Mouse (Mus musculus) hindbrain, embryonic 15.5 days (tissue): Measurements from ENCODE around the gene Krtap4-2. TPM values are rescaled to one million over a fixed set of nuclear protein-coding genes. Genes with fewer than 3 reads are reported as not detected.
"Not testable (repeated sequence)": the region's sequence is repeated elsewhere in the genome, so short reads cannot be mapped to it uniquely, and the experiment has no call there.

Source experiments
- ATAC-seq: fragments of 200-750 bp; cut with Nextera tagmentation; 2 replicates; pipeline ENCODE4 v1.8.0; 2017; ENCODE audit warnings: low read depth, moderate number of reproducible peaks, moderate TSS enrichment; ENCODE audit not compliant: low FRiP score
- H3K27ac ChIP-seq: fragments of 300-500 bp; sonication (generic); replicated peaks from 2 replicates; pipeline ENCODE4 v1.5.1; 2015; ENCODE audit warnings: mild to moderate bottlenecking, inconsistent platforms
- H3K27me3 ChIP-seq: fragments of 300-500 bp; sonication (generic); 2 replicates; pipeline ENCODE4 v1.6.1; 2015; ENCODE audit warnings: control low read depth, inconsistent platforms
- H3K36me3 ChIP-seq: fragments of 300-500 bp; sonication (generic); 2 replicates; pipeline ENCODE4 v1.6.1; 2015; ENCODE audit warnings: control low read depth, inconsistent platforms
- H3K4me1 ChIP-seq: fragments of 300-500 bp; sonication (generic); replicated peaks from 2 replicates; pipeline ENCODE4 v1.6.1; 2015; ENCODE audit warnings: control low read depth, inconsistent platforms
- H3K4me2 ChIP-seq: fragments of 300-500 bp; sonication (generic); 2 replicates; pipeline ENCODE4 v1.6.1; 2015; ENCODE audit warnings: moderate library complexity, mild to moderate bottlenecking, inconsistent platforms
- H3K4me3 ChIP-seq: fragments of 300-500 bp; sonication (generic); 2 replicates; pipeline ENCODE4 v1.5.1; 2015; ENCODE audit warnings: mild to moderate bottlenecking, inconsistent platforms
- H3K9ac ChIP-seq: fragments of 300-500 bp; sonication (generic); 2 replicates; pipeline ENCODE4 v1.6.1; 2015; ENCODE audit warnings: inconsistent platforms
- H3K9me3 ChIP-seq: fragments of 300-500 bp; sonication (generic); 2 replicates; pipeline ENCODE4 v1.6.1; 2016; ENCODE audit warnings: control low read depth, inconsistent platforms
- WGBS: fragments of 180-500 bp; shearing (Covaris S2); methylation state at CpG from one replicate; pipeline ENCODE4 v1.1.7; 2015; 5-methylcytosine and 5-hydroxymethylcytosine counted together
- polyA plus RNA-seq: library from polyadenylated mRNA; unstranded; fragments of >200 nt; fragmentation: Nextera tagmentation; extraction: Ambion mirVana; gene quantifications from 2 replicates; pipeline ENCODE4 v1.2.1, GENCODE M21; 2015

Gene Krtap4-2
- not detected in 2 replicates for polyA plus RNA-seq

- no peak within 1 kb of the TSS for H3K9ac ChIP-seq
- 38% methylated on average over 8 of the region's 8 CpGs for WGBS
- no peak for ATAC-seq
These were observed at the start of gene Krtap4-2 for GRCm38 (mm10) chr11:99634653-99635134. Gene Krtap4-2 (minus strand): TSS chr11:99635084.

GRCm38 (mm10) chr11:99683481-99683880 lies 48.6 kb upstream of the Krtap4-2 start:
- Histone ChIP-seq H3K4me1 (no peaks in the 10 kb centered on the region), H3K27ac (no peak overlapping the region), H3K27me3 (no peaks in the 10 kb centered on the region), H3K9ac (no peak overlapping the region), H3K9me3 (no peaks in the 10 kb centered on the region), H3K4me3 (no peak overlapping the region), H3K36me3 (no peaks in the 10 kb centered on the region), H3K4me2 (no peak overlapping the region)
- 84% methylated on average over 2 of the region's 2 CpGs for WGBS
- ATAC-seq, result no peak

More at GRCm38 (mm10) chr11:99634653-99635134, at the start of gene Krtap4-2:
- H3K27ac ChIP-seq, result no peak within 1 kb of the TSS
- H3K9me3 ChIP-seq, result no peaks in the 10 kb centered on the region
- H3K27me3 ChIP-seq, result no peaks in the 10 kb centered on the region
- no peak within 1 kb of the TSS for H3K4me3 ChIP-seq
- no peak within 1 kb of the TSS for H3K4me2 ChIP-seq
- H3K4me1 ChIP-seq, result no peaks in the 10 kb centered on the region
- H3K36me3 ChIP-seq, result no peaks in the 10 kb centered on the region

GRCm38 (mm10) chr11:99665860-99666259 lies 31.0 kb upstream of the Krtap4-2 start, which contains the start of gene Krtap4-6:
Gene Krtap4-6 (minus strand): TSS chr11:99665960.
- H3K36me3 ChIP-seq, result no peaks in the 10 kb centered on the region
- ATAC-seq, result no peak
- no peak within 1 kb of the TSS for H3K27ac ChIP-seq
- no peaks in the 10 kb centered on the region for H3K9me3 ChIP-seq
- H3K9ac ChIP-seq, result no peak within 1 kb of the TSS
- H3K4me2 ChIP-seq, result no peak within 1 kb of the TSS
- no peaks in the 10 kb centered on the region for H3K4me1 ChIP-seq
- H3K4me3 ChIP-seq, result no peak within 1 kb of the TSS
- H3K27me3 ChIP-seq, result no peaks in the 10 kb centered on the region

- Histone ChIP-seq H3K4me3 (no peak overlapping the region), H3K9me3 (no peaks in the 10 kb centered on the region), H3K4me1 (no peaks in the 10 kb centered on the region), H3K36me3 (no peaks in the 10 kb centered on the region), H3K27me3 (no peaks in the 10 kb centered on the region), H3K27ac (no peak overlapping the region), H3K4me2 (no peak overlapping the region), H3K9ac (no peak overlapping the region)
- 85% methylated on average over 10 of the region's 10 CpGs for WGBS
- ATAC-seq, result no peak
These were observed 27.9 kb upstream of the Krtap4-2 start for GRCm38 (mm10) chr11:99662802-99663201.

- no peaks in the 10 kb centered on the region for H3K4me1 ChIP-seq
- no peak overlapping the region for H3K4me3 ChIP-seq
- 91% methylated on average over 4 of the region's 4 CpGs for WGBS
- no peak for ATAC-seq
- H3K9ac ChIP-seq, result no peak overlapping the region
- no peaks in the 10 kb centered on the region for H3K9me3 ChIP-seq
- H3K36me3 ChIP-seq, result no peaks in the 10 kb centered on the region
- no peak overlapping the region for H3K27ac ChIP-seq
- no peaks in the 10 kb centered on the region for H3K27me3 ChIP-seq
- H3K4me2 ChIP-seq, result no peak overlapping the region
These were observed 24.4 kb upstream of the Krtap4-2 start for GRCm38 (mm10) chr11:99659256-99659655.

GRCm38 (mm10) chr11:99658467-99659010 lies 23.7 kb upstream of the Krtap4-2 start, which contains the start of gene Gm11563:
Gene Gm11563 (minus strand): TSS chr11:99658960.
- H3K4me1 ChIP-seq, H3K27me3 ChIP-seq, H3K9me3 ChIP-seq, H3K4me2 ChIP-seq, H3K36me3 ChIP-seq, H3K9ac ChIP-seq, H3K4me3 ChIP-seq, H3K27ac ChIP-seq, ATAC-seq: not testable (repeated sequence)
- 71% methylated on average over 10 of the region's 10 CpGs for WGBS

GRCm38 (mm10) chr11:99657051-99657450 lies 22.2 kb upstream of the Krtap4-2 start:
- 43% methylated on average over 5 of the region's 5 CpGs for WGBS
- no peak for ATAC-seq
- H3K27me3 ChIP-seq, result no peaks in the 10 kb centered on the region

GRCm38 (mm10) chr11:99650136-99650535 lies 15.3 kb upstream of the Krtap4-2 start, which contains the start of gene Gm11555:
Gene Gm11555 (minus strand): TSS chr11:99650236.
- Histone ChIP-seq H3K4me3 (no peak within 1 kb of the TSS), H3K36me3 (no peaks in the 10 kb centered on the region), H3K4me2 (no peak within 1 kb of the TSS), H3K27me3 (no peaks in the 10 kb centered on the region), H3K27ac (no peak within 1 kb of the TSS), H3K9ac (no peak within 1 kb of the TSS), H3K9me3 (no peaks in the 10 kb centered on the region), H3K4me1 (no peaks in the 10 kb centered on the region)
- WGBS, result 88% methylated on average over 2 of the region's 2 CpGs
- no peak for ATAC-seq

More at GRCm38 (mm10) chr11:99657051-99657450, 22.2 kb upstream of the Krtap4-2 start:
- Histone ChIP-seq H3K27ac (no peak overlapping the region), H3K4me1 (no peaks in the 10 kb centered on the region), H3K4me3 (no peak overlapping the region), H3K9ac (no peak overlapping the region), H3K4me2 (no peak overlapping the region), H3K36me3 (no peaks in the 10 kb centered on the region), H3K9me3 (no peaks in the 10 kb centered on the region)

GRCm38 (mm10) chr11:99646444-99646843 lies 11.6 kb upstream of the Krtap4-2 start:
- no peaks in the 10 kb centered on the region for H3K27me3 ChIP-seq
- H3K4me3 ChIP-seq, result no peak overlapping the region
- ATAC-seq, result no peak
- H3K4me1 ChIP-seq, result no peaks in the 10 kb centered on the region
- WGBS, result 88% methylated on average over 15 of the region's 15 CpGs
- H3K27ac ChIP-seq, result no peak overlapping the region
- no peak overlapping the region for H3K9ac ChIP-seq
- H3K36me3 ChIP-seq, result no peaks in the 10 kb centered on the region
- H3K4me2 ChIP-seq, result no peak overlapping the region
- H3K9me3 ChIP-seq, result no peaks in the 10 kb centered on the region

- H3K27me3 ChIP-seq, result no peaks in the 10 kb centered on the region
- H3K4me3 ChIP-seq, result no peak overlapping the region
- WGBS, result 61% methylated on average over 3 of the region's 3 CpGs
- H3K36me3 ChIP-seq, result no peaks in the 10 kb centered on the region
- H3K4me1 ChIP-seq, result no peaks in the 10 kb centered on the region
- H3K27ac ChIP-seq, result no peak overlapping the region
- no peaks in the 10 kb centered on the region for H3K9me3 ChIP-seq
- ATAC-seq, result no peak
- H3K9ac ChIP-seq, result no peak overlapping the region
- no peak overlapping the region for H3K4me2 ChIP-seq
These were observed 9.5 kb upstream of the Krtap4-2 start for GRCm38 (mm10) chr11:99644351-99644750.

GRCm38 (mm10) chr11:99643635-99644139 lies 8.8 kb upstream of the Krtap4-2 start, which contains the start of gene Krtap4-7:
Gene Krtap4-7 (minus strand): TSS chr11:99644089.
- ATAC-seq, H3K9me3 ChIP-seq: not testable (repeated sequence)
- WGBS, result 81% methylated on average over 9 of the region's 9 CpGs

GRCm38 (mm10) chr11:99640926-99641325 lies 6.0 kb upstream of the Krtap4-2 start:
- no peak overlapping the region for H3K4me3 ChIP-seq
- H3K27me3 ChIP-seq, result no peaks in the 10 kb centered on the region

More at GRCm38 (mm10) chr11:99643635-99644139, 8.8 kb upstream of the Krtap4-2 start, which contains the start of gene Krtap4-7:
- H3K27ac ChIP-seq, H3K36me3 ChIP-seq, H3K4me1 ChIP-seq, H3K4me2 ChIP-seq, H3K4me3 ChIP-seq, H3K9ac ChIP-seq, H3K27me3 ChIP-seq: not testable (repeated sequence)

More at GRCm38 (mm10) chr11:99640926-99641325, 6.0 kb upstream of the Krtap4-2 start:
- Histone ChIP-seq H3K9me3 (no peaks in the 10 kb centered on the region), H3K36me3 (no peaks in the 10 kb centered on the region), H3K4me2 (no peak overlapping the region), H3K4me1 (no peaks in the 10 kb centered on the region), H3K9ac (no peak overlapping the region), H3K27ac (no peak overlapping the region)
- WGBS, result 43% methylated on average over 1 of the region's 1 CpGs
- no peak for ATAC-seq
